Mouse (Mus musculus) layer of hippocampus, postnatal 25 days (tissue): Measurements from ENCODE around the gene Fosl1. TPM values are rescaled to one million over a fixed set of nuclear protein-coding genes. Genes with fewer than 3 reads are reported as not detected.
"Not testable (repeated sequence)": the region's sequence is repeated elsewhere in the genome, so short reads cannot be mapped to it uniquely, and the experiment has no call there.

Source experiments
- DNase-seq, 2 experiments: peaks; one replicate each; pipeline ENCODE4 v3.0.0; 2022; ENCODE audit warnings: mixed read lengths in 2 of 2, low spot score in 1 of 2; ENCODE audit errors: extremely low spot score in 1 of 2
- total RNA-seq, 2 experiments: library from RNA; stranded (reverse); gene quantifications; 2 replicates each; pipeline ENCODE4 v1.2.3; 2021

Fosl1 gene
- not detected for total RNA-seq

- DNase-seq = peak in 1 of 2 experiments; percentile 57
These were observed at the start of gene Fosl1 for GRCm38 (mm10) chr19:5447515-5448353. Gene Fosl1, plus strand, starts transcription at chr19:5447547.

DNA sequence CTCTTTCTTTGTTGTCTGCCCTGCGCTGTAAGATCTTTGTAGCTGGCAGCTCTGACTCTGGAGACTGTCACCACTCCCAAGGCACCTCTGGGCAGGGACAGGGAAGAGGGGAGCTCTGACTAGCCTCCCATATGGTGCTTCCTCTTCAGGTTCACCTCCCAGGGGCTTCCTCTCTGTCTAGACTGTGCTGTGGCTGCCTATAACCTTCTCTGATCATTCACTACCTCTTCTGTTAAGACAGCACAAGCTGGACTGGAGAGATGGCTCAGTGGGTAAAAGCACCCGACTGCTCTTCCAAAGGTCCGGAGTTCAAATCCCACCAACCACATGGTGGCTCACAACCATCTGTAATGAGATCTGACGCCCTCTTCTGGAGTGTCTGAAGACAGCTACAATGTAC, 46.3 kb upstream of the Fosl1 start:
- DNase-seq = not testable (repeated sequence)

DNA sequence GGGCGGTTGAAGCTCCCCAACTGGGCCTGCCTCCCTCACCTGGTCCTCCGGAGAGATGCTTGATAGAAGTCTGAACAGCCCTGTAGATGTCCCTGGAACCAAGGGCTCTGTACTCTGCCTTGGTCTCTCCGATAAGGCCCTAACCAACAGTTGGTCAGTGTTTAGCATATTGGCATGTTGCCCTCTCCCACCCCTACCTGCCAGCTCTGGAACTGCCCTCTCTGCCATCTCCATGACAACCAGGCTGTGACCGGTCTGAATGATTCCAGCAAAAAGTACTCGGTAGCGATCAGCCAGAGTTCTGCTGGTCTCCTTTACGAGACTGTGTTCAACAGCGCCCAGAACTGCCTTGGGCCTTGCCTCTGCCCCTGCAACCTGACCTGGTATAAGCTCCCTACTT, 45.1 kb upstream of the Fosl1 start, which contains the start of gene Tsga10ip:
Gene Tsga10ip (minus strand): TSS at position 234 of the 400 bp plus-strand sequence.
- no peak for DNase-seq

DNA sequence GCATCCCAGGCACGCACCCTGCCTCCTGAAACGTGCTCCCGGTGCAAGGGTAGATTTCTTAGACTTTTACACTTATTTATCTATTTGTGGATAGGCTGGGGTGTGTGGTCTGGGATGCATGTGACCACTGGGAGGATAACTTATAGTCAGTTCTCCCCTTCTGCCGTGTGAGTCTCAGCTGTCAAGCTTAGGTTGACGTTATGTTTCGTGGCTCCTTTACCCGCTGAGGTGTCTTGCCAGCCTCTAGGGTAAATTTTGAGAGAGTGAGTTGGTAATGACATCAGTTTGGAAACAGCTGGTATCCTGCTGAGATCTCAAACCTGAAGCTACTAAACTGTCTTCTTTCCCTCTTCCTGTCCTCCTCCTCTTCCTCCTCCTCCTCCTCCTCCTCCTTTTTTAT, 41.4 kb upstream of the Fosl1 start:
- no peak for DNase-seq

- not testable (repeated sequence) for DNase-seq
These were observed 40.7 kb upstream of the Fosl1 start for GRCm38 (mm10) chr19:5406531-5407126.

DNA sequence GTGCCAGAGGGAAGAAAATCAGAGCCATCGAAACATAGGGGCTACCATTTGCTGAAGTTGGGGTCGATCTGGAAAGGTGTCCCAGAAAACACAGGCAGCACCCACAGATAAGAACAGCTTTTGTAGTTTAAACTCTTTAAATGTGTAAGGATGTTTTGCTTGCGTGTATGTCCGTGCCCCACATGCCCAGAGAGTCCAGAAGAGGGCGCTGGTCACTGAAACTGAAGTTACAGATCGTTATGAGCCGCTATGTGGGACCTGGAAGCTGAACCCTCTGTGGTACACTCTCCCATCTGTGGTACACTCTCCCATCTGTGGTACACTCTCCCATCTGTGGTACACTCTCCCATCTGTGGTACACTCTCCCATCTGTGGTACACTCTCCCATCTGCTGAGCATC, 40.2 kb upstream of the Fosl1 start:
- DNase-seq = peak in 1 of 2 experiments; percentile 42

GRCm38 (mm10) chr19:5408057-5409001, 39.0 kb upstream of the Fosl1 start:
- no peak for DNase-seq

GRCm38 (mm10) chr19:5409068-5409467, 38.3 kb upstream of the Fosl1 start:
- no peak for DNase-seq

GRCm38 (mm10) chr19:5410641-5411040, 36.7 kb upstream of the Fosl1 start:
- no peak for DNase-seq

GRCm38 (mm10) chr19:5411961-5412360, 35.4 kb upstream of the Fosl1 start:
- no peak for DNase-seq

GRCm38 (mm10) chr19:5413840-5414239, 33.5 kb upstream of the Fosl1 start:
- DNase-seq = no peak

GRCm38 (mm10) chr19:5414534-5414957, 32.8 kb upstream of the Fosl1 start:
- DNase-seq = no peak

DNA sequence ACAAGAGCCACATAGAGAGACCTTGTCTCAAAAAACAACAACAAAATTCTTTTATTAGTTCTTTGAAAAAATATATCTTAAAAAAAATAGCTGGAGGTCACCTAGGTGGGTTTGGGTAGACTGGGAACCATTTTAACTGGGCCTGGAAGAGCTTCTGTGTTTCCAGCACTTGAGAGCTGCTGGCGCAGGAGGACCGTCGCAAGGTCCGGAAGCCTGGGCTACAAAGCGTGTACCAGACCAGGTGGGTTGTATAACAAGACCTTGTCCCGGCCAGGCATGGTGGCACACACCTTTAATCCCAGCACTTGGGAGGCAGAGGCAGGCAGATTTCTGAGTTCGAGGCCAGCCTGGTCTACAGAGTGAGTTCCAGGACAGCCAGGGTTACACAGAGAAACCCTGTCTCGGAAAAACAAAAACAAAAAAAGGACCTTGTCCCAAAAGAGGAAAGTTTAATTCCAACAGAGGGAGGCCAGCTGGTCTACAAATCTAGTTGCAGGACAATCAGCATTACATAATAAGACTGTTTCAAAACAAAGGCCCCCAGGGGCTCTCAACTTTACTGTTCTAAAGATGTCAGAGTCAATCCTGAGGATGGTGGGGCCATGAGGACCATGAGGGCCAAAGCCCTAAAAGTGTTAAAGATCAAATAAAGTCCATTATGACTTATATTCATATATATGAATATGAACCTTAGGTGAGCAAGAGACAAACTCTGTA, 28.4 kb upstream of the Fosl1 start:
- no peak for DNase-seq

DNA sequence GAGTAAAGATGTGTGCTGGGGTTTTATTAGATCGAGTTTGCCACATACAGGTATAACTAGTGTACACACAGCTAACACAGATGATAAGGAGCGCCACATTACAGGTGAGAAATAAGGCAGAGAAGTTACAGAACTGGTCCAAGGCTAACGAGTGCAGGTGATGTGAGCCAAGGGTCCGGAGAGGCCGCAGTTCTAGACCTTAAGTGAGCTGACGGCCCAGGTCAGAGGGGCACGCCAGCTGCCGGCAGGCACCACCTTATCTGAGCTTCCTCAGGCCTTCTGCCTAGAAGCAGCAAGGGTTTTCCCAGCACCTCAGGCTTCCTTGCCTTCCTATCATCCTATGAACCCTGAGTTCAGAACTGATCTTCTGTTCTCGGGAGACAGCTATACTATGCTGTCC, 27.7 kb upstream of the Fosl1 start:
- no peak for DNase-seq

GRCm38 (mm10) chr19:5420579-5420978, 26.8 kb upstream of the Fosl1 start:
- DNase-seq = no peak

GRCm38 (mm10) chr19:5421784-5422183, 25.6 kb upstream of the Fosl1 start:
- DNase-seq = no peak

DNA sequence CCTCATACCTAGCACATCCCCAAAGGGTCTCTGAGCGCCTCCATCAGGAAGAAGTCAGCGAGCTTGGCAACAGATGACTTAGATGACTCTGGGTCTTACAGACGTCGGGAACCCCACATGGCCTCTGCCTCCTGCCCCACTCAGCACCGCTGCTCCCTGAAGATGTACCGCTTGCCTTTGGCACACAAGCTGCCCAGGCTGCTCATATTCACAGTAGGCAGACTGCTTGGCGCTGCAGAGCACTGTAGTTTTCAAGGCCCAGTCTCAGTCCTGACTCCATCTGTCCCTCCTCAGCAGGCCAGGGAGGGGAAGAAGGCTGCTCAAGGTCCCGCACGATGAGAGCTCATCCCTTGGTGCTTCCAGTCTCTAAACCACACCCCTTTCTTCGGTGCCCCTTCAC, 25.1 kb upstream of the Fosl1 start:
- no peak for DNase-seq

DNA sequence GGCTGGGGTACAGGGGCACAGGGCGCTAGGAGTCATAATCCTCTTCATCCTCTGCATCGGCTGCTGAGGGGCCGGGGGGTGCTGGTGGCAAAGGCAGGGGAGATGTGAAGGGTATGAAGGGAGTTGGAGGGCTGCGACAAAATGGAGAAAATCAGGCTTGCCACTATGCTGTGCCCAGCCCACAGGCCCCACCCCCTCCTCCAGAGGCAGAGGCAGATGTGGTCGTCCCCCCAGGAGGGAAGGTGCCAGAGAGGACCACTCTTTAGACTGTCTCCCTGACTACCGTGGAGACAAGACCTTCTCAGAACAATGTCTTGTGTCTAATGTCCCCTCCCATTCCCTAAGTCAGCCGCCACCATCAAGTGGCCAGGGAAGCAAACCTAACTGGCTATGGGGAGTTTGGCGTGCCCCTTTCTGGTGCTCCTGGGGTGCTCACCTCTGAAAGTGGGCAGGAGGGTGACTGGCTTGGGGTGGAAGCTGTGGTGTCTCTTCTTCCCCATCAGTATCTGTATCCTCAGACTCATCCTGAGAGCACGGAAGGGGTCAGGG, 24.4 kb upstream of the Fosl1 start:
- DNase-seq = no peak

DNA sequence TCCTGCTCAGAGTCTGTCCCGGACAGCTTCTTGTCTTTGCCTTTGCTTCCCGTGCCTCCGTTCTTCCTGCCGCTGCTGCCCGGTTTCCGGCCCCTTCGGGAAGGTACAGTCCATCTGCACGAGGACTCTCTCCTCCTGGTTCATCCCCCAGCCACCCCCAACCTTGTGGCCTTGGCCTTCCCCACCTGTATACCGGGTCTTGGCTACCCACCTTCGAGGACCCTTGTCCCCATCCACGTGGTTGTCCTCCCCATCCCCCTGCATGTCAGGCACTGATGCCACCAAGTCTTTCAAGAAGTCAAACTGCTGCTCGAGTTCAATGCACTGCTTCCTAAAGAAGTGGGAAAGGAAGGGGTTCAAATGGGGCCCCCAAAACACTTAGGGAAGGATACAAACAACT, 23.8 kb upstream of the Fosl1 start:
- DNase-seq = no peak
